Mouse (Mus musculus): Measurements from ENCODE around the gene Neurod2.

The Neurod2 gene

GRCm38 (mm10) chr11:98332186-98332585 lies 2.7 kb upstream of the Neurod2 start:
- DNase-seq (ENCODE audit: low spot score in 2 of 2): no peak

- DNase-seq (ENCODE audit: low spot score in 2 of 2): no peak
These were observed 2.0 kb upstream of the Neurod2 start for GRCm38 (mm10) chr11:98331401-98331800.

- DNase-seq (ENCODE audit: low spot score in 2 of 2): no peak
These were observed 1.3 kb upstream of the Neurod2 start for GRCm38 (mm10) chr11:98330745-98331204.

GRCm38 (mm10) chr11:98329960-98330744 lies 704 bp upstream of the Neurod2 start:
- DNase-seq (ENCODE audit: low spot score in 2 of 2): no peak

GRCm38 (mm10) chr11:98328371-98329069 lies 928 bp downstream of the Neurod2 start:
- no peak for DNase-seq (ENCODE audit: low spot score in 2 of 2)

GRCm38 (mm10) chr11:98328031-98328370 lies 1.4 kb downstream of the Neurod2 start:
- no peak for DNase-seq (ENCODE audit: low spot score in 2 of 2)

- DNase-seq (ENCODE audit: low spot score in 2 of 2): no peak
These were observed 2.1 kb downstream of the Neurod2 start for GRCm38 (mm10) chr11:98327136-98328030.

GRCm38 (mm10) chr11:98326741-98327135 lies 2.7 kb downstream of the Neurod2 start:
- no peak for DNase-seq (ENCODE audit: low spot score in 2 of 2)

GRCm38 (mm10) chr11:98325821-98326218 lies 3.6 kb downstream of the Neurod2 start:
- no peak for DNase-seq (ENCODE audit: low spot score in 2 of 2)

- DNase-seq (ENCODE audit: low spot score in 2 of 2): no peak
These were observed 4.1 kb downstream of the Neurod2 start for GRCm38 (mm10) chr11:98325191-98325820.

GRCm38 (mm10) chr11:98323933-98324332 lies 5.5 kb downstream of the Neurod2 start:
- DNase-seq (ENCODE audit: low spot score in 2 of 2): no peak

- no peak for DNase-seq (ENCODE audit: low spot score in 2 of 2)
These were observed 6.1 kb downstream of the Neurod2 start for GRCm38 (mm10) chr11:98323136-98323866.

GRCm38 (mm10) chr11:98322159-98322558 lies 7.3 kb downstream of the Neurod2 start:
- no peak for DNase-seq (ENCODE audit: low spot score in 2 of 2)

- no peak for DNase-seq (ENCODE audit: low spot score in 2 of 2)
These were observed 7.8 kb downstream of the Neurod2 start for GRCm38 (mm10) chr11:98321677-98322003.

- DNase-seq (ENCODE audit: low spot score in 2 of 2): no peak
These were observed 8.4 kb downstream of the Neurod2 start for GRCm38 (mm10) chr11:98320806-98321676.

- no peak for DNase-seq (ENCODE audit: low spot score in 2 of 2)
These were observed 9.1 kb downstream of the Neurod2 start for GRCm38 (mm10) chr11:98320381-98320780.

- DNase-seq (ENCODE audit: low spot score in 2 of 2): no peak
These were observed 9.5 kb downstream of the Neurod2 start for GRCm38 (mm10) chr11:98319944-98320343.

GRCm38 (mm10) chr11:98319544-98319943 lies 9.9 kb downstream of the Neurod2 start:
- no peak for DNase-seq (ENCODE audit: low spot score in 2 of 2)

GRCm38 (mm10) chr11:98319120-98319519 lies 10.3 kb downstream of the Neurod2 start:
- DNase-seq (ENCODE audit: low spot score in 2 of 2): no peak

Data from right cerebral cortex, postnatal 36 days (tissue).